Mouse (Mus musculus): ENCODE measurements around the gene Slc16a2. TPM values are rescaled to one million over a fixed set of nuclear protein-coding genes. Genes with fewer than 3 reads are reported as not detected.

The Slc16a2 gene
- 1 to 10 TPM; 3.6 to 4.3 TPM for total RNA-seq (2021)
- long read RNA-seq, experiment 1, partial matches to known transcripts: 0 of 2 reads
- long read RNA-seq, experiment 1, other reads (novel, unspliced or antisense): 2 of 2 reads
- long read RNA-seq, experiment 2, full-length matches to known transcripts: 1 of 2 reads
- long read RNA-seq, experiment 2, partial matches to known transcripts: 0 of 2 reads
- long read RNA-seq, experiment 2, other reads (novel, unspliced or antisense): 1 of 2 reads

DNA sequence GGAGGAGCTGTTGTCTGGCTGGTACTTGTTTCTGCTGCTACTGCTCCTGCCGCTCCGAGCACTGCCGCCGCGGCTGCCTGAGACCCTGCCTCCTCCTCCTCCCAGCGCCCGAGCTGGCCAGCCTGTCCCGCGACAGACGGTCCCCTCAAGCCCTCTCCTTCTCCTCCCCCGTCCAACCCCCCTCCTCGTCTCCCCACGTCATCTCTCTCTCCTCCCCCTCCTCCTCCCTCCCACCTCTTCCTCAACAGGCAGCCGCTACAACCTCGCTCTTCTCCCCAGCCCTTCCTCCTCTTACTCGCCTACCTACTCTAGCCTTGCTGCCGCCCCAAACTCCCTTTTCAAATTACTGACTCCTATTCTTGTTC is at the start of gene Slc16a2:
Gene Slc16a2 (minus strand): TSS at position 152 of the 365 bp plus-strand sequence.
- peak; percentile 42 for DNase-seq (ENCODE audit: low spot score)

GRCm38 (mm10) chrX:103863502-103863901 is 41.7 kb upstream of the Slc16a2 start:
- DNase-seq (ENCODE audit: low spot score): no peak

GRCm38 (mm10) chrX:103862877-103863276 is 41.1 kb upstream of the Slc16a2 start:
- no peak for DNase-seq (ENCODE audit: low spot score)

GRCm38 (mm10) chrX:103845266-103845665 is 23.5 kb upstream of the Slc16a2 start:
- peak; percentile 11 for DNase-seq (ENCODE audit: low spot score)

DNA sequence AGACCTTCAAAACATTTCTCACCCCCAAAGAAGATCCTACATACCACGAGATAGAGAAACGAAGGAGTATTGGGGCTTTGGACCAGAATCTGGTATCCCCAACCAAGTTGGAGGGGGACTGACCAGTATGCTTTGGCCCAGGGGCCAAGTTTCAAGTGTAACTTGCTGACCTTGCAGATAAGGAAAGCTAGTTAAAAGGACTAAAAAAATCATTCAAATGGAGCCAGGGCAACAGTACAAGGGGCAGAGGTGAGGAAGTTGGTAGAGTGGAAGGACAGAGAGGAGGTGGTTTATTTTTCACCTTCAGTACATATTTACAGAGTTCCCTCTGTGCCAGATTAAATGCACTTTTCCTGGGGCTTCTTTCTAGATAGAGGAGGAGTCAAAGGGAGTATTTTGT is 7.1 kb upstream of the Slc16a2 start:
- no peak for DNase-seq (ENCODE audit: low spot score)

- DNase-seq (ENCODE audit: low spot score): no peak
Measured at GRCm38 (mm10) chrX:103822271-103822811, 558 bp upstream of the Slc16a2 start.

DNA sequence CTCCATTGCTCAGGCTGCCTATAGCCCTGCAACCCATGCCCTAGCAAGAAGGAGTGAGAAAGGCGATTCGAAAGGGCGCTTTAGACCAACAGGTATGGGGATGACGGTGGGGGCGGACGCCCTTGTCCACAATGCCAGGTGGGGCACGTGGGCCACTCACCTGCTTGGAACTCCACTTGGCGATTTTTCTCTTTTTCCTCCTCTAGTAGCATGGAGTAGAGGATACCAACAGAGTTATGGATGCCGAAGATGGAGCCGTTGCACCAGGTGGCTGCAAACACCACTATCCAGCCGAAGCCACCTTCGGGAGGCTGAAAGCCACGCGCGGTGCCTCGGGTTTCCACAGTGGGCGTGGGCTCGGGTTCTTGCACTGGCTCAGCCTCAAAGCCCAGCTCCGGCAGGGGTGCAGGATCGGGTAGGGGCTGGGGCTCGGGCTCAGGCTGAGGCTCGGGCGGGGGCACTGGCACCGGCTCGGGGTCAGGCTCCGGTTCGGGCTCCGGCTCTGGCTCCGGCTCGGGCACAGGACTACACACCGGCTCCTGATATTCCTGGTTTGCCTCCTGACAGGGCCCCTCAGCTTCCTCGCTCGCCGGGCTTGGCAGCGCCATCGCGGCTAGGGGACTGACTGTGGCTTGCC is 470 bp downstream of the Slc16a2 start:
- DNase-seq (ENCODE audit: low spot score): no peak

GRCm38 (mm10) chrX:103820307-103821194 is 1.2 kb downstream of the Slc16a2 start:
- DNase-seq (ENCODE audit: low spot score): no peak

- DNase-seq (ENCODE audit: low spot score): no peak
Measured at GRCm38 (mm10) chrX:103819253-103819652, 2.5 kb downstream of the Slc16a2 start.

DNA sequence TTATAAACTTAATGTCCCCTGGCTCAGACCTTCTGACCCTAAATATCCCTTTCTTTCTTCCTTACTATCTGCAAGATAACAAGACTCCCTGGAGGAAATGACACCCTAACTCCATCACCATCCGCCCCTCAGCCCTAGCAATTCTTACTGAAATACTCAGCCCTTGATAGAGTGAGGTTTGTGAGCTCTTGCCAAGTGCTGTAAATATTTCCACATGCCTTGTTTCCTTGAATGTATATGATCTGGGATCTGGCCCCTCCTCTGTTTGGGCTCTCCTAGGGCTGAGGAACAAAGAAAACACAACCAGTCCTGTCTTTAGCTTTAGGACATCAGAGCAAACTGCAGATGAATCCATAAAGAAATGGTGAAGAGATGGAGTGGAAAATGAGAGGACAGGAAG is 9.1 kb downstream of the Slc16a2 start:
- no peak for DNase-seq (ENCODE audit: low spot score)

- no peak for DNase-seq (ENCODE audit: low spot score)
Measured at GRCm38 (mm10) chrX:103810483-103810882, 11.3 kb downstream of the Slc16a2 start.

- DNase-seq (ENCODE audit: low spot score): no peak
Measured at GRCm38 (mm10) chrX:103806373-103806772, 15.4 kb downstream of the Slc16a2 start.

- no peak for DNase-seq (ENCODE audit: low spot score)
Measured at GRCm38 (mm10) chrX:103796961-103797360, 24.8 kb downstream of the Slc16a2 start.

- no peak for DNase-seq (ENCODE audit: low spot score)
Measured at GRCm38 (mm10) chrX:103795506-103795905, 26.3 kb downstream of the Slc16a2 start.

GRCm38 (mm10) chrX:103791329-103791728 is 30.5 kb downstream of the Slc16a2 start:
- DNase-seq (ENCODE audit: low spot score): no peak

- DNase-seq (ENCODE audit: low spot score): peak; percentile 5
Measured at GRCm38 (mm10) chrX:103785681-103786080, 36.1 kb downstream of the Slc16a2 start.

DNA sequence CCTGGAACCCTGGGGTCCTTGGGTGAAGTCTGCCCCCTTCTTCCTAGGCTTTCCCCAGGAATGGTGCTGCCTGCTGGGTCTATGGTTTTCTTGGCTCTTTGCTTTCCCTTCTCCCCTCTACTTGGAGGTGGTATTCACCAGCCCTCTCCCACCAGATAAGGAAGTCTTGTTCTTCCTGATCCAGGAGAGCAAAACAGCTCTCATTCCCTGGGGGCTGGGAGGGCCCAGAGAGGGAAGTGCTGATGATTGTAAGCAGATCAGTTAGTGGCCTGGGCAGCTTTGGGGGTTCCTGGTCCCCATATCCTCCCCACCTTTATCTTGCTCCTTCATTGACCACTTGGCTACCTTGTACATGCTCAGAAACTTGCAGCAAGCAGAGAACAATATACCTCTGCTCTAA is 45.4 kb downstream of the Slc16a2 start:
- DNase-seq (ENCODE audit: low spot score): no peak

GRCm38 (mm10) chrX:103746197-103746596 is 75.6 kb downstream of the Slc16a2 start:
- DNase-seq (ENCODE audit: low spot score): no peak

DNA sequence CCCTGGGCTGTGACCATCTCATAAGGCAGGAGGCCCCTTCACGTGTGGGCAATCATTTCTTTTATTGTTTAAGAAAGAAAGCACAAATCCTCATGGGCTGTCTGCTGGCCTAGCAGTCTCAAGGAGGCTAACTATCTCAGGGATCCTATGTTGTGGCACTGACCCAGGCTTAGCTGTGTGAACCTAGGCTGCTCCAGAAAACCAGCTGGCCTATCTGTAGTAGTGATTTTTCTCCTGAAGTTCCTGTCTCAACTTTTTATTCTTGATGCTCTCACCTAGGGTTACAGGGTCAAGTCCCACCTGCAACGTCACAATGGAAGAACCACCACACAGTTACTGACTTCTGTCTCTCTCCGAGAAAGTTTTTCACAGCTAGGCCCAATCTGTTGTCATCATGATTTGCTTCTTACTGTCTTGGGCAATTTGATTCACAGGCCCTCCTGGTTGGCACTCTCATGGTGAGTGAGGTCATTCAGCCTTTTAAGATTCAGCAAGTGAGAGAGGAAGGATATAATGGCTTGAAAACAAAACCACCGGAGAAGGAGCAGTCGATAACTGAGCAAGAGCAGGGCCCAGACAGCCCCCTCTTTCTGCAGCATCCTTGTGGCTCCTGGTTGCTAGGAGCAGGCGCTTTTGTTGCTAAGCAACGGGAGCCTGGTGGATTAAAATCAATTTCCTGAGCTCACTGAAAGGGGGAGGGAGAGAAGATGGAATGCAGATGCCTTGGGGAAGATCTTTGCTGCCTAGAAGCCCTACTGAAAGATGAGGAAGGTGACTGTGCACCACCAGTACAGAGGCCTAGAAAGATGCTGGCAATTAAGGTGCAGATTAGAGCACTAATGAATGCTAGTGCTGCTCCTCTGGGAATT is 77.4 kb downstream of the Slc16a2 start:
- DNase-seq (ENCODE audit: low spot score): no peak

- no peak for DNase-seq (ENCODE audit: low spot score)
Measured at GRCm38 (mm10) chrX:103742057-103742315, 79.8 kb downstream of the Slc16a2 start.

Data from gastrocnemius, adult 18-20 months (tissue).